Mouse (Mus musculus): ENCODE measurements at regions not wholly inside any gene's neighbourhood (a gene's known extent, or its start where the extent isn't known, plus 50 kb on each side); places are given as distances from the start of the nearest gene placed in this dataset.

GRCm38 (mm10) chr1:80030224-80030623 is 169.2 kb upstream of the Serpine2 start:
- DNase-seq (ENCODE audit: low read depth in 3 of 3, low spot score in 3 of 3) (peak; percentile 87 to 91 (median 88)), ATAC-seq (ENCODE audit: insufficient read depth) (peak; percentile 99)
- Histone ChIP-seq H3K9me3 (ENCODE audit: control insufficient read depth, low read length) (no peaks in the 10 kb centered on the region), H3K27ac (peak overlapping the region; percentile 95), H3K9ac (replicated peaks) (peak overlapping the region; percentile 52), H3K4me3 (ENCODE audit: insufficient read depth in 1 of 2, low read depth in 2 of 2, low read length in 2 of 2) (peak overlapping the region; percentile 41 to 43), H3K27me3 (ENCODE audit: control insufficient read depth, insufficient read depth, low read length) (no peaks in the 10 kb centered on the region), H3K4me2 (ENCODE audit: low read depth) (peak overlapping the region; percentile 81), H3K4me1 (replicated peaks; ENCODE audit: control insufficient read depth in 2 of 2, insufficient read depth in 2 of 2, low read length in 1 of 2) (peaks cover 50 to 55% of the 10 kb centered on the region in 2 experiments), H3K36me3 (replicated peaks; ENCODE audit: control insufficient read depth, insufficient read depth, low read depth) (no peaks in the 10 kb centered on the region)
- 14% methylated on average over 3 of the region's 3 CpGs for WGBS (ENCODE audit: insufficient replicate concordance)
- TF ChIP-seq CTCF (IDR thresholded peaks at IDR 0.05; ENCODE audit: low read depth) = no peak
- peak; percentile 95 for TF ChIP-seq EP300 (IDR thresholded peaks at IDR 0.05; ENCODE audit: low read depth)

DNA sequence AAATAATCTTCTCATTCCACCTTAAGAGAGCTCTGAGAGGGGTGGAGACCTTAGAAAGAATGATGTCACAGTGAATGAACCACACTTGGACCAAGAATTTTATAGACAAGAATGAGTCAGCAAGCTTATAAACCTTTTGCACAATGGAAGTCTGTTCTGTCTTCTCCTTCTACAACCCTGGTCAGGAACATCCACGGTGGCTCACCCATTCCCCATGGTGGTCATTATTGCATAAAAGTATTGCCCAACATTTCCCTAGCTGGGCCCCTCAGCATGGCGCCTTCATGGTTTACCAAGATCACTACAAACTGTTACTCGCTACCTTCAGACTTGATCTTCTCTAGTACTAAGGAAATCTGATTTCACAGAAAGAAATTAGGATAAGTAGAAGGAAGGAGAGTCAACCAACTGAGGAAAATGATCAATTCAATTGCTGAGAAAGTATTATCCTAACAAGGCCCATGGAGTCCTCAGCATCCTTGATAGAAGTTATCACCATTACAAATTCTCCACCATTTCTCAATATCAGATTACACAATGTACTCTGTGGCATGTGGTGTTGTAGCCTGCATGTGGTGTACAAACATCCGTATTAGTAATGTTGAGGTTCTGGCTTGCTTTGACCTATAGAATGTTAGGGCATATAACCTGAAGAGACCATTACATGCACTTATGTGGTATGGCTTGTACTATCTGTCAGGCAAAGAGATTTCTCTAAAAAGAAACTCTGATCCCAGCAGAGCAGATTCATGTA is 165.1 kb upstream of the Serpine2 start:
- no peak overlapping the region for H3K27ac ChIP-seq
- ATAC-seq (ENCODE audit: insufficient read depth) (no peak), DNase-seq (ENCODE audit: low read depth in 3 of 3, low spot score in 3 of 3) (no peak)
- H3K4me2 ChIP-seq (ENCODE audit: low read depth) = no peak overlapping the region
- no peaks in the 10 kb centered on the region for H3K27me3 ChIP-seq (ENCODE audit: control insufficient read depth, insufficient read depth, low read length)
- WGBS (ENCODE audit: insufficient replicate concordance) = 66% methylated on average over 4 of the region's 4 CpGs
- no peaks in the 10 kb centered on the region for H3K36me3 ChIP-seq (replicated peaks; ENCODE audit: control insufficient read depth, insufficient read depth, low read depth)
- TF ChIP-seq CTCF (IDR thresholded peaks at IDR 0.05; ENCODE audit: low read depth) (no peak), EP300 (IDR thresholded peaks at IDR 0.05; ENCODE audit: low read depth) (no peak)
- H3K4me1 ChIP-seq (replicated peaks; ENCODE audit: control insufficient read depth in 2 of 2, insufficient read depth in 2 of 2, low read length in 1 of 2) = peaks cover 31 to 37% of the 10 kb centered on the region in 2 experiments
- H3K4me3 ChIP-seq (ENCODE audit: insufficient read depth in 1 of 2, low read depth in 2 of 2, low read length in 2 of 2) = no peak overlapping the region
- H3K9me3 ChIP-seq (ENCODE audit: control insufficient read depth, low read length) = no peaks in the 10 kb centered on the region
- H3K9ac ChIP-seq (replicated peaks) = no peak overlapping the region

DNA sequence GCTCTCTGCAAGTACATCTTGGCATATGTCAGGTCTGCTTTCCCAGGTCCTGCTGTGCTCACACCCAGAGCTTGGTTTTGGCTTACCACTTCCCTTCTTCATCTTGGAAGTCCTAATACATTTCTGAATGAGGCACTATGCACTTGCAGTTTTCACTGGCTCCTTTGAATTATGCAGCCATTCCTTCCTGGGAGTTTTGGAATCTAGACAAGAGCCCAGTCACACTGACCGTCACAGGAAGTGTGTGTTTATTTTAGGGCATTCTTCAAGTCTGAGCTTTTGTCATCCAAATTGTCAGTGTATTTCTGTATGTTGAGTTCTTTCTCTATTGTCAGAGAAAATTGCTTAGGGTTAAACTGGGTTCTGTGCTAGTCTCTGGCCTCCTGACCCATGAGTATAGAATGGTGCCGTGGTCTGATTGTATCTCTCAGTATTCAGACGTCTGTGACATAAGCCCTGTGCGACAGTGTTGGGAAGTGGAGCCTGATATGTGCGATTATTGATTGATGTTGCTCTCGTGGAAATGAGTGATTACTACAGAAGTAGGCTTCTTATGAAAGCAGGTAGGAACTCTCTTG is 162.6 kb upstream of the Serpine2 start:
- 44% methylated on average over 6 of the region's 6 CpGs for WGBS (ENCODE audit: insufficient replicate concordance)
- Histone ChIP-seq H3K9me3 (ENCODE audit: control insufficient read depth, low read length) (no peaks in the 10 kb centered on the region), H3K36me3 (replicated peaks; ENCODE audit: control insufficient read depth, insufficient read depth, low read depth) (no peaks in the 10 kb centered on the region), H3K27me3 (ENCODE audit: control insufficient read depth, insufficient read depth, low read length) (no peaks in the 10 kb centered on the region), H3K27ac (no peak overlapping the region), H3K4me3 (ENCODE audit: insufficient read depth in 1 of 2, low read depth in 2 of 2, low read length in 2 of 2) (no peak overlapping the region), H3K4me1 (replicated peaks; ENCODE audit: control insufficient read depth in 2 of 2, insufficient read depth in 2 of 2, low read length in 1 of 2) (peaks cover 13 to 18% of the 10 kb centered on the region in 2 experiments), H3K9ac (replicated peaks) (no peak overlapping the region), H3K4me2 (ENCODE audit: low read depth) (no peak overlapping the region)
- ATAC-seq (ENCODE audit: insufficient read depth) (no peak), DNase-seq (ENCODE audit: low read depth in 3 of 3, low spot score in 3 of 3) (no peak)
- TF ChIP-seq EP300 (IDR thresholded peaks at IDR 0.05; ENCODE audit: low read depth) = no peak
- no peak for TF ChIP-seq CTCF (IDR thresholded peaks at IDR 0.05; ENCODE audit: low read depth)

DNA sequence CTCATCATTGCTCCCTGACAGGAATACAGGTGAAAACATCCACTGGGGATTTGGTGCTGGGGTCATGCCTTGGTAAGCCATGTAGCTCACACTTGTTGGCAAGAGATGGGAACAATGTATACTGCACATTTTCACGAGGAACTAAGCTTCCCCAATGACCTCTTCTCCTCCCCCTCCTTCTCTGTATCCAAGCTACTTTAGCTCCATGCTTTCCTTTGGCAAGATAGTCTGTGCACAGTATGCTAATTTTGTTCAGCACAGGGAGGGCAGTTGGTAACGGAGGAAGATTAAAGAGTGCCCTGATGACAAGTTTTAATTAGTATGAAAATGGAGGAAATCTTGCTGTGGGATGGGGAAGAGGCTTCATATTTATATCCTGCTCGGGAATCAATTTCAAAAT is 160.9 kb upstream of the Serpine2 start:
- peaks cover 8 to 17% of the 10 kb centered on the region in 2 experiments for H3K4me1 ChIP-seq (replicated peaks; ENCODE audit: control insufficient read depth in 2 of 2, insufficient read depth in 2 of 2, low read length in 1 of 2)
- TF ChIP-seq EP300 (IDR thresholded peaks at IDR 0.05; ENCODE audit: low read depth) (no peak), CTCF (IDR thresholded peaks at IDR 0.05; ENCODE audit: low read depth) (no peak)
- no peaks in the 10 kb centered on the region for H3K36me3 ChIP-seq (replicated peaks; ENCODE audit: control insufficient read depth, insufficient read depth, low read depth)
- 46% methylated on average over 3 of the region's 3 CpGs for WGBS (ENCODE audit: insufficient replicate concordance)
- H3K9me3 ChIP-seq (ENCODE audit: control insufficient read depth, low read length) = no peaks in the 10 kb centered on the region
- no peak overlapping the region for H3K9ac ChIP-seq (replicated peaks)
- H3K4me2 ChIP-seq (ENCODE audit: low read depth) = no peak overlapping the region
- no peak for DNase-seq (ENCODE audit: low read depth in 3 of 3, low spot score in 3 of 3)
- ATAC-seq (ENCODE audit: insufficient read depth) = no peak
- H3K27me3 ChIP-seq (ENCODE audit: control insufficient read depth, insufficient read depth, low read length) = no peaks in the 10 kb centered on the region
- no peak overlapping the region for H3K4me3 ChIP-seq (ENCODE audit: insufficient read depth in 1 of 2, low read depth in 2 of 2, low read length in 2 of 2)
- H3K27ac ChIP-seq = no peak overlapping the region

GRCm38 (mm10) chr1:80018391-80019065 is 157.5 kb upstream of the Serpine2 start:
- 29% methylated on average over 11 of the region's 11 CpGs for WGBS (ENCODE audit: insufficient replicate concordance)
- no peak for DNase-seq (ENCODE audit: low read depth in 3 of 3, low spot score in 3 of 3)
- peaks cover 0 to 7% of the 10 kb centered on the region in 2 experiments; a peak in 2 of 4 replicates for H3K4me1 ChIP-seq (replicated peaks; ENCODE audit: control insufficient read depth in 2 of 2, insufficient read depth in 2 of 2, low read length in 1 of 2)
- H3K9me3 ChIP-seq (ENCODE audit: control insufficient read depth, low read length) = no peaks in the 10 kb centered on the region
- no peak for ATAC-seq (ENCODE audit: insufficient read depth)
- no peak overlapping the region for H3K9ac ChIP-seq (replicated peaks)
- H3K4me2 ChIP-seq (ENCODE audit: low read depth) = no peak overlapping the region
- H3K27ac ChIP-seq = no peak overlapping the region
- no peak overlapping the region for H3K4me3 ChIP-seq (ENCODE audit: insufficient read depth in 1 of 2, low read depth in 2 of 2, low read length in 2 of 2)
- TF ChIP-seq CTCF (IDR thresholded peaks at IDR 0.05; ENCODE audit: low read depth) = no peak
- no peak for TF ChIP-seq EP300 (IDR thresholded peaks at IDR 0.05; ENCODE audit: low read depth)
- H3K27me3 ChIP-seq (ENCODE audit: control insufficient read depth, insufficient read depth, low read length) = no peaks in the 10 kb centered on the region
- H3K36me3 ChIP-seq (replicated peaks; ENCODE audit: control insufficient read depth, insufficient read depth, low read depth) = no peaks in the 10 kb centered on the region

All from liver, embryonic 14.5 days (tissue).